Mouse (Mus musculus) testis, postnatal 10 days (tissue): ENCODE results near the gene Zfp46.

Source experiments
- DNase-seq: peaks from one replicate; pipeline ENCODE4 v3.0.0; 2021; ENCODE audit warnings: low spot score

Gene Zfp46

DNA sequence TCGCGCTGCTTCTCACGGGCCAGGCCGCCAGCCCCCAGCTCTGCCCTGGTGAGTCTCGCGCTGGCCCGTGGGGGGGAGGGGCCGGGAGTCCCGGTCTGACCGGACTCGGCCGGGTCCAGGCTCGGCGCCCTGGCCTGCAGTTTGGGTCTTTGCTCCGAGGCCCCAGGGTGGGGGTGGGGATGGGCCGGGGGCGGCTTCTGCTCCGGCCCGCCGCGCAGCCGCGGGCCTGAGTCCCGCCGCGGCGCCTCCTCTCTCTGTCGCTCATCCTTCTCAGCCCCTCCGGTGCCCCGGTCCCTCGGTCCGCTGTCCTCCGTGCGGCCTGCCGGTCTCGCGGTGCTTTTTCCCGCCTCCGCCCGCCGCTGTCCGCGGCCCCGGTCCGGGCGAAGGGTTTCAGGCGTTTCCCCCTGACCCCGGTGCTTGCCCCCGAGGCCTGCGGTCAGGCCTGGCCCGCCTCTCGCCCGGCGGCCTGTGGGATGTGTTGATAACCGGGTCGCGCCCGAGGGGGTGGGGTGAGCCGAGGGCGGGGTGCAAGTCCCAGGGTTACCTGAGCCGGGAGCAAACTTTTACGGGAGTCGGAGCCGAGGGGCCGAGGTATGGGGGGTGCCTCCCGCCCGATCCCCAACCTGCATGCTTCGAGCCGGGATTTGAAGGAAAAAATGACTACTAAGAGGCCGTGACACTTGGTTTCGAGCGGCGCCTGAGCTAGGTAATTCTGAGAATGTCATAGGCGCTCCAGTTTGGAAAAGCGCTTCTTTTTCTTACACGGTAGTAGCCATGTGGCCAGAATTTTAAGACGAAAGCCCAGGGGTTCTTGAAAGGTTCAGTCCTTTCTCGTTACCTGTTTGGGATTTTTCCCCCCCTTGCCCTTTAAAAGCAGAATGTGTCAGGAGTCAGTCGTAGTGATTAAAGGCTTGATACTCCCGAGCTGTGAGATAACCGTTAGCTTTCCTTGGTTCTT, 26.8 kb downstream of the Zfp46 start:
- DNase-seq: peak; percentile 75

DNA sequence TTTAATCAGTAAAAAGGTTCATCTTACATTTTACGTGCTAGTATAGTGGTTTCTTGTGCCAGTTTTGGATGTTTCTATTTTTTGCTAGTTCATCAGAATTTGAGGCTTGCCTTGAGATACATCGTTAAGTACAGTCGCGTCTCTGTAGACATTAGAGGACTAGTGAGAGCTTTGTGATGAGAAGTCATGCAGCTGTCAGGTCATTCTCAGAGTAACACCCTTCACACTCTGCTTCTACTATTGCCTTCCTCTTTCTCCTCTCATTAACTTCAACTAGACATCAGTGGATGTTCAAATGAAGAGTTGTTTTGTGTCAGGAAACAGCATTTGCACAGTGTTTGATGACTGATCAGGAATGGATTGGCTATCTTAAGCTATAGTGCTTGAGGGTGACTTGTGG, 28.1 kb downstream of the Zfp46 start:
- DNase-seq: no peak

DNA sequence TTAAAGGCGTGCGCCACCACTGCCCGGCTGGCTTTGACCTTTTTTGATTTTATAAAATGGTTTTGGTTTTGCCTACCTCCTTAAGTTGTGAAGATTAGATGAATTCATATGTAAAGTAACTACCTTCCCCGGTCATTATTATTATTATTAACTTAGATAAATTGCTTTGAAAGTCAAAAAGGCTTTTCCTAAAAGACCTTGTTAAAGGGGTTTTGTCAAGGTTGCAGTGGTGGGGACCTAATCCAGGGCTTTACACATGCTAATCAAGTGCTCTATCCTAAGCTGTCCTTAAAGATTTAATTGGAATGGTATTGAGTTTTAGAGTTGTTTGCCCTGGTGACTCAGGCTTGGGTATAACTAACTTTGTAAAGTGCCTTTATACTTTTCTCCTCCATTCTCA, 33.2 kb downstream of the Zfp46 start:
- DNase-seq: no peak

DNA sequence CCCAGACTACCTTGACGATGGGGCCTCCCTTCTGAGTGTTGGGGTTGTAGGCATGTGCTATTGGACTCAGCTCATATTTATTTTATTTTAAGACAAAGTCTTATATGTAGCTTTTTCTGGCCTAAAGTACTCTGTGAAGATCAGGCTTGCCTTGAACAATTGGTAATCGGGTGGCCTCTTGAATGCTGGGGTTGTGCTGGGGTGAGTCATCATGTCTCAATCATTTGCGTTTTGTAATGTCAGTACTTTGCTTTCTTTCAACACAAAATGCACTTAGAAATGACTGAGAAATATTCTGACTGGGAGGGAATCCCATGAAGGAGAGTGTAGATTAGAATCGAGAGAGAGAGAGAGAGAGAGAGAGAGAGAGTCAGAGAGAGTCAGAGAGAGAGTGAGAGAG, 35.5 kb downstream of the Zfp46 start:
- no peak for DNase-seq

DNA sequence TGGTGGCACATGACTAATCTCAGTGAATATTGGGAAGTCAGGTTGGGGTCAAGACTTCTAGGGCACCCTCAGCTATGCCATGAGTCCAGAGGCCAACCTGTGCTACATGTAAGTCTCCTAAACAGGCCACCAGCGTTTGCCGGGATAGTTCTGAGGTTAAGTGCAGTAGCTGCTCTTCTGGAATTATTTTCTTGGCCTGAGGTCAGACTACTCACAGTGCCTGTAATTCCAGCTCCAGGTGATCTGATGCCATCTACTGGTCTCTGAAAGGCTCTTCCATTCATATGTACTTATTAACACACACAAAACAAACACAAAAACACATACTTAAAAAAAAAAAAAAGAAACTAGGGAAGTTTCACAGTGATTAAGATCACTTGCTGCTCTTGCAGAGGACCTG, 39.7 kb downstream of the Zfp46 start:
- no peak for DNase-seq

DNA sequence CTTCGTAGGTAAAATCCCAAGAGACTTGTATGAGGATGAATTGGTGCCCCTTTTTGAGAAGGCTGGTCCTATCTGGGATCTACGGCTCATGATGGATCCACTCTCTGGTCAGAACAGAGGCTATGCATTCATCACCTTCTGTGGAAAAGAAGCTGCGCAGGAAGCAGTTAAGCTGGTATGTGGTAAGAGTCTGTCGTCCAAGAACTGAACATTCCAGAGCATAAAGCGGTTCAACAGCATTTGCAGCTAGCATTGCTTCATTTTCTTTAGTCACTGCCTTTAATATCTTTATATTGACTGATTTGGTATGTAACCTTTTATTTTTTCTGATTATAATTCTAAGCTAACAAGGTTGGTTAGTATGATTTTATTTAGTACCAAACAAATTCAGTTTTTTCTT, 42.8 kb downstream of the Zfp46 start:
- no peak for DNase-seq

DNA sequence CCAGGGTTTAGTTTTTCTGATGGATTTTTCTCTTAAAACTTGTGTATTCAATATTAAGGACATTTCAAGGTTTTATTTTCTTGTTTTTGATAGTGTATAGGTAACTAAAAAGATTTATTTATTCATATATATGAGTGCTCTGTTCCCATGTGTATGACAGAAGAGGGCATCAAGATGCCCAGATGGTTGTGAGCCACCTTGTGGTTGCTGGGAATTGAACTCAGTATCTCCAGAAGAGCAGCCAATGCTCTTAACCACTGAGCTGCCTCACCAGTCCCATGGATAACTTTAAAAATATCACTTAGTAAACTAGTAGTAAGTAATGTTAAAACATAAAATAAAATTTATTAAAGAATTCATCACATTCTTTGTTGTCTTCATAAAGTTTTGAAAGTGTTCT, 43.6 kb downstream of the Zfp46 start:
- DNase-seq: no peak

DNA sequence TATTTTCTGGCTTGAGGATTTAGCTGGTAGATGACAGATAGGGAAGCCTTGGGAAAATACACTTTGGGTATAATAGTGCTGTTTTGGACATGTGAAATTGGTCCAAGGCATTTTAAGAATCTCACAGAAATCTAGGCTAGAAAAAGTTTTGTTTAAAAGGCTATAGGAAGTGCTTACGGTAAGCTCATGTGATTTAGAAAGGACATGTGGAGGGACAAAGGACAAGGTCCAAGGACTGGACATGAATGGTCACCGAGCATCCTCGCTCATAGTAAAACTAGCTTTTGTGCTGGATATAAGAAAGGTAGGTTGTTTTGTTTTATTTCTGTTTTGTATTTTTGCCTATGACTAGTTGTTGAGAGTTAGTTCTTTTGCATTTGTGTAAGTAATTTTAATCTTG, 47.2 kb downstream of the Zfp46 start:
- DNase-seq: no peak

DNA sequence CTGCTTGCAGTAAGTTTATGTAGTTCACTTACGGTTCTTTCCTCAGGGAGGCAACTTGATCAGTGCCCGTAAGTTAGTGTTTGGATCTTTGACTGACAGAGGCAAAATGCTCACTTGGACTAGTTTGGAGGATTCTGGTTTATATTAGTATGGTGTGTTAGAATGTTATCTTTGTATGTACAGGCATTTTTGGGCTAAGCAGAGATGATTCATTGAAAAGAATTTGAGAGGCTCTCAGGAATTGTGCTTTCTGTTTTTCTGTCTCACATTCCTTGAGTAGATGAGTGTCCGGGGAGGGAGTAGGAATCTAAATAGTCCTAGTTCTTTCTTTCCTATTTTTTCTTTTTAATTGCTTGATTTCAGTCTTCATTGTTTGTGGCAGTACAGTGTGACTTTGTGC, 48.7 kb downstream of the Zfp46 start:
- DNase-seq: no peak

DNA sequence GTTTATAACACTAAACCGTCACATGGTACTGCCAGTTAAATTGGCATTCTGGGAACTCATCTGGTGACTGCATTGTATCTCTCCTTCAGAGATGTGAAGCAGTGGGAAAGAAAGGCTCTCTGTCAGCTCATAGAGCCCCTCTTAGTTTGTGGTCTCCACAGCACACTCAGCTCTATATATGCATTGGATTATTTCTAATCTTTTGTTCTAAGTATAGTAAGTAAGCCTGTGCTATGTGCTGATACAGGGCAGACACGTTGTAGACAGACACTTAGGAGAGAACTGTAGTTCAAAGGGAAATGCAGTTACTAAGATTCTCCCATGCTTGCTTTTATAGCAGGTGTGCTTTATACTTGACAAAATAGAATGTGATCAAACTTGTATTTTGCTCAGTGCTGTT, 50.6 kb downstream of the Zfp46 start:
- no peak for DNase-seq

DNA sequence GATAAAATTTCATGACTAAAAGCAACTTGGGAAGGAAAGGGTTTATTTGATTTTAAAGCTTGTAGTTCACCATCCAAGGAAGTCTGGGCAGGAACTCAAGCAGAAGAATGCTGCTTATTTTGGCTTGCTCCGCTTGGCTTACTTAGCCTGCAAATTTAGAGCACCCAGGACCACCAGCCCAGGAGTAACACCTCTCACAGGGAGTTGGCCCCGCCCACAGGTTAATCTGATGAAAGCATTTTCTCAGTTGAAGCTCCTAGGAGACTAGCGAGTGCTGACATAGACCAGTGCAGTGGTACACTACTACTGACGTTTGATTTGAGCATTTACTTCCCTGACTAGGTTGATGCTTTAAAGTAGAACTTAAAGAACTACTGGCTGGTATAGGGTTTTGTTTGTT, 52.6 kb downstream of the Zfp46 start:
- peak; percentile 48 for DNase-seq
